Mouse (Mus musculus): Measurements from ENCODE around the gene Psd.

Gene Psd

DNA sequence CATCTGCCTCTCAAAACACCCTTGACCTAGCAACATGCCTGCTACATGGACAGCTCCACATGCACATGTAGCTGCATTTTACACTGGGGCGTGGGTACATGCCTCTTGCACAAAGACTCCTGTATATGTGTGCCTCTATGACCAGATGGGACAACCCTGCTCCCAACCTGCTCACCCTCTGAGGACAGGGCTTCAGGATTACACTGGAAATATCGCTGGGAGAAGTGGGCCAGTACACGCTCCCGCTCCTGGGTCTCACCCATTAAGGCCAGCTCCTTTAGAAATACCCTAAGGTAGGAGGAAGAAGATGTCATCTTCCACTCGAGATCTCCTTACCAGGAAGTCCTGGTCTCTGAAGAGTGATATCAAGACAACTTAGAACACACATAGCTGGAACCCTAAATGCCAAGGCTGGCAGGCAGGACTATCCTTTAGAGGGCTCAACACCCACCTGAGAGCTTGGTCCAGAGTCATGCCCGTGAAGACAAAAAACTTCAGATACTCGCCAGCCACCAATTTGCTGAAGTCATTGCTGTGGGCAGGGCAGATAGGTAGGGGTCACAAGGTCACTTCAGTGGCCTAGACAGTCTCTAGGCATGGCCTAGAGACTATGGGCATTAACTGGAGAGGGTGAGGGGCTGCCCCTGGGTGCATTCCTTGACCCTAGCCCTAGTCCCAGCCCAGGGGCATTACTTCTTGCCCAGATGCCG lies 6.7 kb downstream of the Psd start:
- DNase-seq (ENCODE audit: low spot score) = no peak

DNA sequence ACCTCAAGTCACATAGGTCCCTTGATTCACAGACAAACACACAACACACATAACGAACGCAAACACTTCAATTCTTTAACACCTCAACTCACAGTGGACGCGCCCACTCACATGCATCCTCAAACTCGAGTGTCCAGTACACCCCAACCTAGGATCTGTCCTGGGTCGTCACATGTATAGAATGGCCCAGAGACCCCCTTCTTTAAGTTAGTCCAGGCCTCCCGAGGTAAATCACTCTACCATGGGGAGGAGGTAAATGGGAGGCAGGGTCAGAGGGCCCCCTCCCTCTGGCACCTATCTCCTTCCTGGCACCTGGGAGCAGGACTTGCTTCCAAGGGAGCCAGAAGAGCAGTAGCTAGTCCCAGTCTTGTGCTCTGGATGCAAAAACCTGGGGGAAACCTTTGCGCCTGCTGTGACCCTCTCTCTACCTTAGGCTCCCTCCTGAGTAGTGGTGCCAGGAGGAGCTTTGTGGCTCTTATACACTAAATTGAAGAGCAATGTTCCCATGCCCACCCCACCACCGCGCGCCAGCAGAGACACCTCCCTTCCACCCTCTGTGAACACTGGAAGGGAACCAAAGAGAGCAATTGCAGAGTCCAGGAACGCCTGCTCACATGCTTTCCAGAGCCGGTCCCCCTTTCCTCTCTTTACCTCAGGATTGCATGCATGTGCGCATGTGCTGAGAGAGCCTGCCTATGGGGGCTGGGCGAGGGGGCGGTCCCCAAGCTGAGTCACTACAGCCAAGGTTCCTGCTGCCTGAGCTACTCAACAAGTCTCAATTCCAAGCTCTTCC lies 8.2 kb downstream of the Psd start:
- DNase-seq (ENCODE audit: low spot score) = peak; percentile 84

GRCm38 (mm10) chr19:46318031-46318471 lies 8.9 kb downstream of the Psd start:
- peak; percentile 49 for DNase-seq (ENCODE audit: low spot score)

GRCm38 (mm10) chr19:46317546-46317885 lies 9.4 kb downstream of the Psd start:
- no peak for DNase-seq (ENCODE audit: low spot score)

- DNase-seq (ENCODE audit: low spot score) = no peak
Observed at GRCm38 (mm10) chr19:46316846-46317545, 10.0 kb downstream of the Psd start.

DNA sequence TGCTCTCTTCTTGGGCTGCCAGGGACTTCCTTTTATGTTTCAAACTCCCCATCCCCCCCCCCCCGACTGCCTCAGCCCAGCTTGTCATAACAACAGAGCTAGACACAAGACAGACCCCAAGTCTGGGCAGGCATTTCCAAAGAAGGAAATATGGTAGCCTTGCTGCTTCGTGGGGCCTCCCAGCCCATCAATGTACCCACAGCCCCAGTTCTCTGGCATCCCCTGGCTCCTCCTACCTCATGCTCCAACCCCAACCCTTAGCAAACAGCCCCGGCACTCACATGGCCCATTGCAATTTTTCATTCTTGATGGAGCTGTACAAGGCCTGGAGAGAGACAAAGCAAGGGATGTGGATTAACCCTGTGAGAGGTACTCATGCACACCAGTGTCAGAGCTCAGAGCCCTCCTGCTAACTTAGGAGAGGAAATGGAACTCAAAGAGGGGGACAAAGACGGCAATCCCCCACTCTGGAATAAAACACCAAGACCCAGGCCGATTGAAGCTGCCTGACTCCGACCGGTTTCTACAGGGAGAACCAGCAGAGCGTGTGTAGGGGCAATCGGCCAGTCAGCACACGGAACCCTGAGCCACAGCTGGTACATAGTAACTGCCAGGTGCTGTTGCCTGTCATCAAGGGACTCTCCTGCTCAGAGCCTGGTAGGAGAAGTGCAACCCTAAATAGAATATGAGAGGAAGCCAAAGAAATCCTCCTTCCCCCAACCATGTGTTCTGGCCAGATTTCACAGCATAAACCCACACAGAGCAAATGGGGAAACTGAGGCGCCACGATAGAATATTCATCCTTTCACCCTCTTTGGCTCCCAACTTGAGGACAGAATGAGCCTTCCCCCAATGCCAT lies 11.0 kb downstream of the Psd start:
- no peak for DNase-seq (ENCODE audit: low spot score)

- no peak for DNase-seq (ENCODE audit: low spot score)
Observed at GRCm38 (mm10) chr19:46314872-46315742, 11.8 kb downstream of the Psd start.

GRCm38 (mm10) chr19:46314151-46314601 lies 12.8 kb downstream of the Psd start:
- DNase-seq (ENCODE audit: low spot score) = no peak

- no peak for DNase-seq (ENCODE audit: low spot score)
Observed at GRCm38 (mm10) chr19:46313591-46313990, 13.4 kb downstream of the Psd start.

- DNase-seq (ENCODE audit: low spot score) = no peak
Observed at GRCm38 (mm10) chr19:46313116-46313515, 13.8 kb downstream of the Psd start.

GRCm38 (mm10) chr19:46312566-46312965 lies 14.4 kb downstream of the Psd start:
- no peak for DNase-seq (ENCODE audit: low spot score)

- no peak for DNase-seq (ENCODE audit: low spot score)
Observed at GRCm38 (mm10) chr19:46311341-46311740, 15.6 kb downstream of the Psd start.

GRCm38 (mm10) chr19:46310312-46310865 lies 16.6 kb downstream of the Psd start:
- DNase-seq (ENCODE audit: low spot score) = no peak

- no peak for DNase-seq (ENCODE audit: low spot score)
Observed at GRCm38 (mm10) chr19:46309651-46310305, 17.2 kb downstream of the Psd start.

GRCm38 (mm10) chr19:46308706-46309435 lies 18.1 kb downstream of the Psd start:
- DNase-seq (ENCODE audit: low spot score) = peak; percentile 90

DNA sequence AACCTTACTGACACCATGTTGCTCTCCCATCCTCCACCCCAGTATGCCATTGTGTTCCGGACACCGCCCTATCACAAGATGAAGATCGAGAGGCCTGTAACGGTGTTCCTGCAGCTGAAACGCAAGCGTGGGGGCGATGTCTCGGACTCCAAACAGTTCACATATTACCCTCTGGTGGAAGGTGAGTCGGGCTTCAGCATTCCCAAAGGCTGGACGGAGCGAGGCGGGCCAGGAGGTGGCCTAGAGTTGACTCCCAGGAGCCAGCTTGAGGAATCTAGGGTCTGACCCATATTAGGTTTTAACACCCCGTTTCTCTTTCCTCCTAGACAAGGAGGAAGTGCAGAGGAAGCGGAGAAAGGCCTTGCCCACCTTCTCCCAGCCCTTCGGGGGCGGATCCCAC lies 18.7 kb downstream of the Psd start:
- DNase-seq (ENCODE audit: low spot score) = no peak

- no peak for DNase-seq (ENCODE audit: low spot score)
Observed at GRCm38 (mm10) chr19:46307781-46308180, 19.2 kb downstream of the Psd start.

GRCm38 (mm10) chr19:46306751-46307289 lies 20.1 kb downstream of the Psd start:
- DNase-seq (ENCODE audit: low spot score) = no peak

DNA sequence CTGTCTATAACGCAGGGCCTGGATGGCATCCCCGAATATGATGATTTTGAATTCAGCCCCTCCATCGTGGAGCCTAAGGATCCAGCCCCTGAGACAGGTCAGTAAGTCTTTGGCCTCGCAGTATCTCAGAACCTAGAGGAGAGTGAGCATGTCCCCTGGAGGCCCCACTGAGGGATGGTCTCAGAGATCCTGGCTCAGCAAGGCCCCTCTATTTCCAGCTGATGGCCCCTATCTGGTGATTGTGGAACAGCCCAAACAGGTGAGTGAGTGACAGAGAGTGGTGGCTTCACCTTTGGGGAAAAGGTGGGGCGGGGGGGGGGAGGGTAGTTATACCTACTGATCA lies 20.7 kb downstream of the Psd start:
- DNase-seq (ENCODE audit: low spot score) = no peak

Data from urinary bladder, postnatal 14 days (tissue).